9 mouse cellular contexts compared by ENCODE assay signal in genomic region chr5:113081439-113081838, GRCm38 (mm10). TPM values are rescaled to one million over a fixed set of nuclear protein-coding genes. Genes with fewer than 3 reads are reported as not detected.
DNase-seq lines count a peak whose midpoint lies in the region; TF ChIP-seq lines count a peak whose summit lies in the region.
"Had no signal": no experiment of that assay in that cellular context is flagged by ENCODE, and none has a peak within 500 bp of the region (broad histone marks: within the 10 kb centered on the region; RNA-seq: fewer than 3 reads in every experiment).

Crybb3 (minus strand) TSS chr5:113081584.

- TF ChIP-seq POLR2A in kidney, adult 2 months (IDR thresholded peaks at IDR 0.05; ENCODE audit: low read depth, low read length), result no peak

- no peaks in the 10 kb centered on the region for H3K36me3 ChIP-seq in kidney, adult 2 months (ENCODE audit: control insufficient read depth, insufficient read depth, low read length)

- H3K4me1 ChIP-seq in kidney, adult 2 months (ENCODE audit: control insufficient read depth, insufficient read depth, low read length), result no peaks in the 10 kb centered on the region

- WGBS in kidney, adult 2 months, result 37% methylated on average over 8 of the region's 8 CpGs

- no peak within 1 kb of the TSS for H3K4me3 ChIP-seq in kidney, adult 2 months (ENCODE audit: insufficient read depth, low read depth, low read length)

- H3K27me3 ChIP-seq in kidney, adult 2 months (replicated peaks; ENCODE audit: control insufficient read depth, insufficient read depth, low read length), result no peaks in the 10 kb centered on the region

- intact Hi-C loops in heart, postnatal 25 days (cut with DNase I), result no loop called here

- no peak within 1 kb of the TSS for H3K27ac ChIP-seq in kidney, adult 2 months (ENCODE audit: insufficient read depth, low read depth, low read length)

- peak; percentile 96 for DNase-seq in heart, adult 11 months
- no peak for DNase-seq in heart, postnatal 25 days (ENCODE audit: low spot score)
- DNase-seq in MN1 (ENCODE audit: low spot score) (peak; percentile 38), adipocyte (ENCODE audit: low spot score) (no peak)
- DNase-seq in cerebellum, postnatal 36 days, result peak; percentile 91 to 92
- DNase-seq in kidney, adult 2 months, result peak; percentile 68
- DNase-seq in spleen, adult 18-20 months, result no peak
- no peak for DNase-seq in frontal cortex, postnatal 36 days (ENCODE audit: low spot score in 2 of 2)

- TF ChIP-seq CTCF in kidney, adult 2 months (conservative IDR thresholded peaks at IDR 0.05; ENCODE audit: insufficient read depth, insufficient read length, low read depth, low read length), result no peak

RNA-seq across cellular contexts. Expression of gene Crybb3, which starts in this region (rescaled TPM):
- 1 to 10 TPM; 1.3 to 2.0 TPM for total RNA-seq in heart, postnatal 25 days (2021)
- 1.5 and 2.8 TPM in 2 replicates for polyA plus RNA-seq in kidney, adult 2 months (2012; rRNA removed)
- polyA plus RNA-seq: CD4-positive, CD25-positive, alpha-beta regulatory T cell, adult 4 months had no signal

Comparison
In these comparisons a context has a peak if more than half of its experiments do, and no peak if none do; other contexts are left out.
1. DNase-seq: peak in heart, adult 11 months (single experiment), MN1 (single experiment), cerebellum, postnatal 36 days (2 of 2) and kidney, adult 2 months (single experiment); none in heart, postnatal 25 days (single experiment), spleen, adult 18-20 months (0 of 2), frontal cortex, postnatal 36 days (0 of 2) and adipocyte (single experiment).